Mouse (Mus musculus) olfactory bulb, adult 2 months (tissue): Measurements from ENCODE around the gene Sbno2.

Source experiments
- CTCF ChIP-seq: fragments of 200-500 bp; IDR thresholded peaks from 2 replicates; pipeline ENCODE4 v1.5.1; 2012; ENCODE audit warnings: low read depth, mild to moderate bottlenecking, low read length, moderate library complexity; ENCODE audit not compliant: insufficient read depth
- POLR2A ChIP-seq: fragments of 200-500 bp; IDR thresholded peaks from 2 replicates; pipeline ENCODE4 v1.6.1; 2012; ENCODE audit warnings: mild to moderate bottlenecking, low read depth, low read length, moderate library complexity; ENCODE audit not compliant: insufficient read depth

- TF ChIP-seq POLR2A (no peak), CTCF (no peak)
These were observed 48.9 kb downstream of the Sbno2 start for GRCm38 (mm10) chr10:80056506-80056905.
